Mouse (Mus musculus) 416B (cell line): ENCODE results near the gene Pex5.

Experiments used
- DNase-seq: peaks from one replicate; pipeline ENCODE4 v3.0.0; 2011; ENCODE audit warnings: low read depth

The Pex5 gene

DNA sequence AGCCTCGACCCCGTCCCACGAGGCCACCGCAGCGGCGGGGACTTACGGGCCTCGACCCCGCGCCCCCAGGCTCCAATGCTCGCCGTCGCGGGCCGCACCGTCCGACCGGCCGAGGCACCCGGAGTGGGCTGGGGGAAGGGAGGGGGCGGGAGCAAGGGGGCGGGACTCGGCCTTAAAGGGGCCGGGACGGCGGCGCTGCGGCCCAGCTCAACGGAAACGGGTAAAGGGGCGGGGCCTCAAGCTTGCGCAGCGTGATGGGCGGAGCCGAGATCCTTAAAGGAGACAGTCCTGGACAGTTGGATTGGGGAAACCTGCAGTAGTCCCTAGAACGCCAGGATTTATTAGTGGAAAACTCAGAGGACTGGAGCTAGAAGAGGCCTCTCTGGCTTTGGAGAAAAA, at the start of gene Pex5:
Pex5 (minus strand) TSS at position 141 of the 399 bp plus-strand sequence.
- peak; percentile 94 for DNase-seq

DNA sequence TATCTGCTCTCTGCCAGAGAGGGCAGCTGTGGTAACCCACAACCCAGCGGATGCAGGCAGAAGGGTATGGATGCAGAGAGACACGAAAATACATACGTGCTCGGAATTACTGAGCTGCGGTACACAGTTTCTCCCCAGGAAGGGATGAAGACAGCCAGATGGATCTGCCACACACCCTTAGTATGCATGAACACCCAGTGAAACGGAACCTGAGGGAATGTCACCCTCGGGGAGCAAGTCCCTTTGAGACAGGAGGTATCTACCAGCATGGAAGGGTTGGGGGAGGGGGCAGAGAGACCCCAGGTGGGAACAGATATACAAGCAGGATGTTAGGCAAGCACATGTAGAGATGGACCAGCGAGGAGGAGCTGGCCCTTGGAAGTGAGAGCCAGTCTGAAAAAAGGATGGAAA, 49.0 kb upstream of the Pex5 start:
- DNase-seq = no peak

DNA sequence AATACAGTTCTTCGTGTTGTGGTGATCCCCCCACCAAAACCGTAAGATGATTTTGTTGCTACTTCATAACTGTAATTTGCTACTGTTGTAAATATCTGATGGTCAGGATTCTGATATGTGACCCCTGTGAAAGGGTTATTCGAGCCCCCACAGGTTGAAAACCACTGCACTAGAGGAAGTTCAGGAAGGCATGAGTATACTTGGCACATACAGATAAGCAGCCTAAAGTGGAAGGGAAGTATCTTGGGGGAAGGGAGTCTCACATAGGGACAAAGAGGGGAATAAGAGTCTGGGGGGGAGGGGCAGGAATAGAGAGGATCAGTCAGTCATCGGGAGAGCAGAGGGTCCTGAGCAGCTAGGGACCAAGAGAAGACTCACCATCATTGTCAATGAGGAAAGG, 44.5 kb upstream of the Pex5 start:
- no peak for DNase-seq

DNA sequence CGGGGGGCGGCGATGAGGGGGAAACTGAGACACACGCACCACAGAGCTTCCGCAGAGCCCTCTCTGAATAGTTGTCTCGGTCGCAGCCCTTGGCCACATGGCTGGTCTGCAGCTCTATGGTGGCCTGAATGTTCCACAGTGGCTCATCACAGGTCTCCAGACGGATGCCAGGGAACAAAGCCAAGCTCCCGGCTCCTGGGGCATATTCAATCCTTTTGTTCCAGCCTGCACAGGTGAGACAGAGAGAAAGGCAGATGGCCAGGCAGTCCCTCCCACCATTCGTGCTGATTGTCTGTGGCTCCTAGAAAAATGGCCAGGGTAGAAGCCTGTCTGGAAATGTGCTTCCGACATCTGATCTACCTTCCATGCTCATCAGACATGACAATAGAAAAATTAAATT, 43.6 kb upstream of the Pex5 start:
- DNase-seq = no peak

DNA sequence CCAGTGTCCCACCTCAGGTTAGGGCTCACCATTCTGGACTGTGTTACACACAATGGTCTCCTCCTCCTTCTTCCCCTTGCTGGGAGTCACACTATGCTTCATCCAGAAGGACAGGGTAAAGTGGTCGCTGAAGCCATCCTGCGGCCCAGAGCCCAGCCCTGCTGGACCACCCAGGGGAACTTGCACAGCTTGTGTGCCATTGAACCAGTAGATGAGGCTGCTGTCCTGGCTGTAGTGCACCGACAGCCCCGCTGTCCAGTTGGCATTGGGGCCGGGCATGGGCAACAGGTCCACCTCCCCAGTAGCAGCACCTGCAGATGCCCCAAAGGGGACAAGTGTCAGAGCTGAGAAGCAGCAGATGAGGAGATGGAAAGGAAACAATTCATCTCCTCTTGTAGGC, 43.0 kb upstream of the Pex5 start:
- DNase-seq = no peak

GRCm38 (mm10) chr6:124456243-124456642, 41.4 kb upstream of the Pex5 start:
- DNase-seq = no peak

- no peak for DNase-seq
These were observed 38.9 kb upstream of the Pex5 start for GRCm38 (mm10) chr6:124453756-124454155.

DNA sequence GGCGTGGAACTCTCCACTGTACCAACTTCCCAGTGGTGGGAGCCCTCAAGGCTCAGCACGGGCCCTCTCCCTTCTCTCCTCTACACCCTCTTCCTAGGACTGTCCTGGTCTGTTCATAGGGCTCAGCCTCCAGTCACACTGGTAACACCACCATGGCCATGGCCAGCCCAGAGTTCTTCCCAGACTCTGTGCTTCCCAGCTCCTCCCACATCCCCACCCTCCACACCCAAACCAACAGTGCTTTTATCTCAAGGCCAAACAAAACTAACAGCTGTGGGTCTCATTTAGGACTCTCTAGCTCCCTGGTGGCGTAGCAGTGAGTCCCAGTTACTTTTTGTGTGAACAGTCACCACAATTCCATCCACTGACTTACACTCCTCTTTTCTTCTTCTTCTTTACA, 37.1 kb upstream of the Pex5 start:
- no peak for DNase-seq

DNA sequence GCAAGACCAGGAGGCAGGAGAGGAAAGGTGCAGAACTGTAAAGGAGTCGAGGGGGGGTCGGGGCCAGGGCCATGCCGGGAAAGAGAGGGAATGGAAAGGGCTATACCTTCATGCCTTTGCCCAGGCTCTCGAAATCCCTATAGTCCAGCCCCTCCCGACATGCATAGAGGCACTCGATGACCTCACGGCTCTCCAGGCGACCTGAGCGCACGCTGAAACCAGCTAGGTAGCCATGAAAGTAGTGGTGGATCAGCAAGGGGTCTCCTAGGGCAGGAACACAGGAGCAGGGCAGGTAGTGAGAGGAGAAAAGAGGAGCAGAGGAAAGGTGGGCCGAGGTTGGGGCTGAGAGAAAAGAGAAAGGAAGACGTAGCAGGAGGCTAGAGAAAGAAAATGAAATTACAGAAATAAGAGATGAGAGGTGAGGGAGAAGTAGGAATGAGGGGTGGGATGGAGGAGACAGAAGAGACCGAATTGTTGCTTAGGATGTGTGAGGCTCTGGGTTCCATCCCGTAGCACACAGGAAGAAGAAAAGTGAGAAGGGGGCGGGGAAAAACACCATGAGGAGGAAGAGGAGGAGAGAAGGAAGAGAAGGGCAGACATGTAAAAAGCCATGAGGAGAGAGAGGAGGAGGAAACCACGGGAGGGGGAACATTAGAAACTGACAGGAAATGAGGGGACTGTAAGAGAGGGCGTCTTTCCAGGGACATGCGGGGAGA, 35.0 kb upstream of the Pex5 start:
- DNase-seq = peak; percentile 86

DNA sequence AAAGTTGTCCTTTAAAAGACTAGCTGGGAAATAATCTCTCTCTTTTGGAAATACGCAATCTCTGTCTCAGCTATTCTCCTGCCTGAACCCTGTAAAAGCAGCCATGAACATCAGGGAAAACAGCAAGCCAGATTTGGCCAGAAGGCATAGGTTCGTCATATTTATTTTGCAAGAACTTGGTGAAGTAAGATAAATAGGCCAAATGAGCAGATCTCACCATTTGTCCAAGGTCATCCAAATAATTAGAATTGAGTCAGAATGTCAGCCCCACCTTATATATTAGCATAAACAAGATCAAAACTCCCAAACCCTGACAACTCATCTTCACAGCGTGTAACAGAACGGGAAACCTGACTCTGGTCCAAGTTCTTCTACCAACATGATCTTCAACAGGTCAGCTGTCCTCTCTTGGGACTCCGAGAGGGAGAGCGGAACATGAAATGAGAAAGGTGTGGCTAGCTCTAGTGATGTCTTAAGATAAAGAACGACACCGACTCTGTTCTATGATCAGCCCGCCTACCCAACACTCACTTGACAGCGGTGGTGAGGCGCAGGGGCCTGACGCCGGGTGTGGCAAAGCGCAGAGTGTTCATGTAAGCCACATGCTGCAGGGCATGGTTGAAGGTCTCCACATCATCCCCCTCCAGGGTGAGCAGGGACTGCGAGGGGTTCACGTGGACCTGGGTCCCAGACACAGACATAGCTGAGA, 34.2 kb upstream of the Pex5 start:
- peak; percentile 69 for DNase-seq

DNA sequence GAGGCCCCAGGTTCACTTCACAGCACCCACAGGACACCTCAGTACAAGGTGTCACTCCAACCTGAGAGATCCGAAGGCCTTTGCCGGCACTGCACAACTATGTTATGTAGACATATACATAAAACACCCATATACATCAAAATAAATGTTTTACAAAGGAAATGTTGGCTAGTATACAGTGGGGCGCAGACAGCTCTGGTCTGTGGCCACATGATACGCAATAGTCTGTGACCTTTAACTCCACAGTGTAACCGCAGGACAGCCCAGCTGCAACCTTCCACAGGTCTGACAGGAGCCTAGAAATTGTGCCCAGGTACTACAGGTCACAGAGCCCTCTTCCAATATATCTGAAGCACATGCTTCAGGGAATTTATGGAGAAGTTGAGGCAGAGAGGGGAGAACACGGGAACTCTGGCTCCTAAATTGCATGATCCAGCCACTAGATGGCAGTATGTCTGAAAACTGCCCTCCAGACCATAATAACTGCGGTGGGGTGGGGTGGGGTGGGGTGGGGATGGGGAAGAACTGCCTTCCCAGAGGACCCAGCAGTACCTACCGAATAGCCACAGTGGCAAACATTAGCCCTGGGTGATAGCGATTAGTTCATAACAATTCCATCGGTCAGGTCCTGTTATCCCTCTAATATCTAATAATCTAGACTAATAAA, 33.5 kb upstream of the Pex5 start:
- peak; percentile 63 for DNase-seq

GRCm38 (mm10) chr6:124447356-124447755, 32.5 kb upstream of the Pex5 start:
- peak; percentile 59 for DNase-seq

GRCm38 (mm10) chr6:124446459-124446858, 31.6 kb upstream of the Pex5 start:
- no peak for DNase-seq

DNA sequence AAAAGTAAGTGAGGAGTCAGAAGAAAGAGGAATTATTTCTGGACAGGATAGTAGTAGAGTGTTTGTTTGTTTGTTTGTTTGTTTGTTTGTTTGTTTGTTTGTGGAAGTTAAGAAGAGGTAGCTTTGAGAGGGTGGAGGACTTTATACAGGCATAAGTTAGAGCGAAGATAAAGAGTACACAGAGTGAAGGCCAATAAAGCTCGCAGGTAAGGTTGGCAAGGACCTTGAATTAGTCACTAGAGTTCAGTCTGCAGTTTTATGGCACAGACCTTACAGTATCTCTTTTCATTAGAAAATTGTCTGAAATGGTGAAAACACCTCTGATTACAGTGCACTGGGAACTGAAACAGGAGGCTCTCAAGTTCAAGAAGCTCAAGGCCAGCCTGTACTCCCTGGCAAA, 31.2 kb upstream of the Pex5 start:
- DNase-seq = no peak

DNA sequence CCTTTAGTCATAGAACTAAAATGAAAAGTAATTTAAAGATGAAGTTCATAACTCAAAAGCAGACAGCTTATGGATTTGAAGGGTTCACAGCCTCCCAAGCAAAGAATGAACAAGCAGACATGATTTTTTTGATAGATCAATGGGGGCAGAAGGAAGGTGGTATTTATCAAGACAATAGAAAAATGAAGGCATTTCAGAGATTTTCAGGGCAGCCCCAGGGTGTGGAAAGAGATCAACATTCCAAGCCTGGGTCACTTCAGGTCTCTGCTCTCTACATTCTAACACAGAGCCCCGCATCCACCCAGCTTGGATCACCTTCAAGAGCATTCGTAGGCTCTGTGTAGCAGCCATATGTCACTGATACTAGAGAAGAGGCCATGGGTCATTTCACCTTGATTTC, 28.5 kb upstream of the Pex5 start:
- DNase-seq = no peak

DNA sequence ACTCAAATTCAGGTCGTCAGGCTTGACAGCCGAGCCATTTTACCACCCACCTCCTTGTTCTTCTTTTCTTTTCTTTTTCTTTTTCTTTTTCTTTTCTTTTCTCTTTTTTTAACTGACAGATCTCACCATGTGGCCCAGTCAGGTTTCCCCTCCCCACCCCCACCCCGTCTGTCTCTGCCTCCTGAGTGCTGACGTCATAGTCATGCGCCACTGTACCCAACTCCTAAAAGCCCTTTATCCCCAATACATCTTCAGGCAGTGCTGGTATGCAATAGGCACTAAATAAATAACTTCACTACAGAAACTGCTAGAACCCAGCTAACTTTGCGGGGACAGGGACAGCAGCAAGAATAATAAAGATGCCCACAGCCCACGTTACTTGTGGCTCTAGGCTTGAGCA, 21.4 kb upstream of the Pex5 start:
- DNase-seq = no peak

DNA sequence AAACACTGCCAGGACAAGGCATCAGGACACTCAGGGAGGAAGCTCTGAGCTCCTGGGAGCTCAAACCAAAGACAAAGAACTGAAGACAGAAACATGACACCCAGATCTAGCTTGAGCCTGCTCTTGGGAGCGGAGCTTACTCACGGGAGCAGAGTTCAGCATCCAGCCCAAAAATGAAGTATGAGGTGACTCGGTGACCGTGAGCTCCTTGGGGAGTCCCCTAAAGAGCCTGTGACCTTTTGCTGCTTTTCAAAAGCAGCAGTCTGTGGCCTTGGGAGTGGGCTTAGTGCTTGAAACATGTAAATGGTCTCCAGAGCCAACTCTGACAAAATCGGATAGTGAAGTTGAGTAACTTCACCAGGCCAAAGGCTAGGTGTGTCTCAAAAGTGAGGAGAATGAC, 20.3 kb upstream of the Pex5 start:
- no peak for DNase-seq

- no peak for DNase-seq
These were observed 18.9 kb upstream of the Pex5 start for GRCm38 (mm10) chr6:124433688-124434324.

DNA sequence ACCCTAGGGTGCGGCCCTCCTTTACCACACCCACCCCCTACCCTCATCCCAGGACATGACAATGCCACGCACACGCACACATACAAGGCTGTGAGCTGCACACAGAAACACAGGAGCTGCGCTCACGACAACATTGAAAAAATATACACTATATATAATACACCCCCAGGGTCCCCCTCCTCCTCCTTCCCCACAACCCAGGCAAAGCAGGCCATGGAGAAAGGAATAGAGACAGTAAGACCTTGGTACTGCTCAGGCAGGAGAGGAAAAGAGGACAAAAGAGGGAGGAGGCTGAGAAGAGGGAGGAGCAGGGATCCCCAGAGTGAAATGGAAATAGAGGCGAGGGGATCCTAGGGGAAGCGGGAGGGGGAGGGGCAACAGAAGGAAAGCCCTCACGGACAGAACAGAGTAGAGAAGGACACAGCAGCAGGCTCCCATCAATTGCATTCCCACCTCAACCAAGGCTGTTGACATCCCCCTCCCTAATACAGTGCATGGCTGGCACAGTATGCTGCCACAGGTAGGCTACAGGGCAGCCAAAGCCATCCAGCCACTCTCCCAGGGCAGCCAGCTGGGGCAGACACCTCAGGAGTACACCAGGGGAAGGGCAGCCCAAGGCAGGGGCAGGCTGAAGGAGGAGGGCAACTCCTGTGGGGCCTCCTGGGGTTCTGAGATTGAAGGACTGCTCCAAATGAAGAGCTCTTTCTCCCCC, 16.1 kb upstream of the Pex5 start:
- no peak for DNase-seq

DNA sequence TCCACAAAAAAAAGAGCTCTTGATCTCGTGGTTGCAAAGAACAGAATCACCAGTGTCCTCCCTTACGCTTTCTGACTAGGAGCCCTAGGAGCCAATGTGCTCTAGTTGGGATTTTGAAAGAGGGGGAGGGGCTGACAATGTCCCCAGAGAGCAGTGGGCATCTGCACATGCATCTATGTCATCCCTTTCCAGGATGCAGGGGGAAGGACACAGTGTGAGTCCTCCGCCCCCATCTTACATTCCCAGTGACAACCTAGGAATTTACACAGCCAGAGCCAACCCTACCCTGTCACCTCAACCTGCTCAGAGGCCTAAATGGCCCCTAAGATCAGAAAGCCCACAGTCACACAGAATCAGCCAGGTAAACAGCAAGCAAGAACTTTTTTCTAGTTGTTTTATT, 15.5 kb upstream of the Pex5 start:
- DNase-seq = no peak

DNA sequence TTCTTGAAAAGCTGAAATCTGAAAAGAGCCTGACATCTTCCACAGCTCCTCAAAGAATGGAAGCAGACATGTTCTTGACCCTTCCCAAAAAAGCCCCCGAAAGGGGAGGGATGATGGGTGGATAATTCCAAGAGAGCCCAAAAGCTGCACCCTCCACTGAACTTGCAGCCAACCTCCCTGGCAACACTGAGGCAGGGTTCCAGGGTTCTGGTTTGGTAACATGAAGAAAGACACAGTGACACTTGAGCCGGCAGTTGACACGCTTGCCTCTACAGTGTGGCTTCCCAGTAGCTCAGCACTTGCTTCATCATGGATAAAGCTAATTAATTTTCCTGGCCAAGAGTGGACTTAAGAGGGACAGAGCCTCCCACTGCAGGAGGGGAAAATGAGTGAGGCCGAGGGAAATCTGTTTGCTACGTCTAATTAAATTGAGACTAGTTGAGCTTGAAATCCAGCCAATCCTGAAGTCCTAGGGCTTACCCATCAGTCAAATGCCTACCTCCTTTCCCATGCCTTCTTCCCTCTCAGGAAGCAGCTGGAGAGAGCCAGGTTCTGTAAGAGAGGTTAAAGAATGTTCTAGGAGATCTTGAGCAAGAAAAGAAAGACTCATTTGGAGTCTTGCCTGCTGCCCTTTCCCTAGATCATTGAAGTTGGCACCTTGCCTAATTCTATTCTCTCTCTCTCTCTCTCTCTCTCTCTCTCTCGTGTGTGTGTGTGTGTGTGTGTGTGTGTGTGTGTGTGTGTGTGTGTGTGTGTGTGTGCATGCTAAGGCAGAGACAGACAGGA, 13.1 kb upstream of the Pex5 start:
- DNase-seq = peak; percentile 33
